Mouse (Mus musculus) liver, adult 2 months (tissue): ENCODE results near the gene Gm13290.
"Not testable (repeated sequence)": the region's sequence is repeated elsewhere in the genome, so short reads cannot be mapped to it uniquely, and the experiment has no call there.

Experiments used
- CTCF ChIP-seq: fragments of 200-500 bp; IDR thresholded peaks from 2 replicates; pipeline ENCODE4 v1.5.1; 2011; ENCODE audit warnings: low read depth, low read length, control low read depth
- POLR2A ChIP-seq: fragments of 200-500 bp; IDR thresholded peaks from 2 replicates; pipeline ENCODE4 v1.6.1; 2011; ENCODE audit warnings: low read length, control low read depth; ENCODE audit not compliant: insufficient read depth; ENCODE audit errors: extremely low read depth

- not testable (repeated sequence) for TF ChIP-seq CTCF, POLR2A
Measured at GRCm38 (mm10) chr4:88805761-88806160, 32.1 kb downstream of the Gm13290 start.
